Mouse (Mus musculus): Measurements from ENCODE around the gene Ipo4.

DNA sequence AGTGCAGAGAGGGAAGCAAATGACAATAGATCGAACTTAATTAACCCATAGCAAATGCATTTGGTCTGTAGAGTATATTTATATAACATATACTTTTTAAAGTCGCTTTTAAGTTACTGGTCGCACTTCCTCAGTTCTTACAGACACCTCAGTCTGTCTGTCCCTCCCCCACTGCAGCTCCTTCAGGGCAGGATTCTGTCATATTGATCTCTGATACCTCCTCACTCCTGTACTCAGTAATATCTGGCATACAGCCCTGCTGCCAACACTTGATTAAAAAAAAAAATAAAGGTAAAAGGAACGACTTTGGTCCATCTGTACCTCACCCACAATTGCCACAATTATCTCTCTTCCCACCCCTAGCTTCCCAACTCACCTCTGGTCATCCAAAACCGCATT is 51.5 kb downstream of the Ipo4 start:
- TF ChIP-seq CTCF (IDR thresholded peaks at IDR 0.05; ENCODE audit: low read depth, low read length) (no peak), POLR2A (IDR thresholded peaks at IDR 0.05; ENCODE audit: extremely low read depth, insufficient read depth, low read length) (no peak)

All from liver, adult 2 months (tissue).